Mouse (Mus musculus) T-helper 2 cell (primary cell): ENCODE results near the gene Ubac2.

Experiments
- in situ Hi-C: fragments of 300-600 bp; cut with MboI, MseI; formaldehyde crosslinking; loops from one replicate; pipeline ENCODE4 v1.15.1; 2025; ENCODE audit warnings: high pct_unique_total_duplicates

The Ubac2 gene

GRCm38 (mm10) chr14:121894511-121895135 lies 16.2 kb downstream of the Ubac2 start:
- in situ Hi-C loops: no loop called here

GRCm38 (mm10) chr14:121895316-121895715 lies 16.9 kb downstream of the Ubac2 start:
- in situ Hi-C loops: no loop called here

- in situ Hi-C loops: no loop called here
Observed at GRCm38 (mm10) chr14:121896126-121897090, 18.0 kb downstream of the Ubac2 start.

- in situ Hi-C loops: no loop called here
Observed at GRCm38 (mm10) chr14:121897773-121898172, 19.4 kb downstream of the Ubac2 start.

GRCm38 (mm10) chr14:121898509-121898908 lies 20.1 kb downstream of the Ubac2 start:
- in situ Hi-C loops: no loop called here

GRCm38 (mm10) chr14:121899071-121899470 lies 20.7 kb downstream of the Ubac2 start:
- in situ Hi-C loops: no loop called here

GRCm38 (mm10) chr14:121901511-121901910 lies 23.1 kb downstream of the Ubac2 start:
- in situ Hi-C loops: no loop called here

GRCm38 (mm10) chr14:121903381-121903876 lies 25.0 kb downstream of the Ubac2 start:
- in situ Hi-C loops: no loop called here

- in situ Hi-C loops: no loop called here
Observed at GRCm38 (mm10) chr14:121904754-121905153, 26.3 kb downstream of the Ubac2 start.

- in situ Hi-C loops: no loop called here
Observed at GRCm38 (mm10) chr14:121906341-121906991, 28.0 kb downstream of the Ubac2 start.

GRCm38 (mm10) chr14:121906992-121907681 lies 28.7 kb downstream of the Ubac2 start:
- in situ Hi-C loops: no loop called here

- in situ Hi-C loops: no loop called here
Observed at GRCm38 (mm10) chr14:121909868-121910267, 31.4 kb downstream of the Ubac2 start.

GRCm38 (mm10) chr14:121912501-121912900 lies 34.1 kb downstream of the Ubac2 start:
- in situ Hi-C loops: no loop called here

- in situ Hi-C loops: loop anchor here (5.0 kb wide), 1 partner anchor 33 kb away; no protein-coding TSS in a partner anchor
Observed at GRCm38 (mm10) chr14:121915143-121915542, 36.7 kb downstream of the Ubac2 start.

GRCm38 (mm10) chr14:121915621-121916020 lies 37.2 kb downstream of the Ubac2 start, which contains the start of gene Gpr18:
Gene Gpr18, minus strand, starts transcription at chr14:121915781.
- in situ Hi-C loops: loop anchor here (5.0 kb wide), 1 partner anchor 33 kb away; no protein-coding TSS in a partner anchor

GRCm38 (mm10) chr14:121916311-121917094 lies 38.1 kb downstream of the Ubac2 start:
- in situ Hi-C loops: loop anchor here (5.0 kb wide), 1 partner anchor 34 kb away; no protein-coding TSS in a partner anchor

GRCm38 (mm10) chr14:121918266-121918665 lies 39.8 kb downstream of the Ubac2 start:
- in situ Hi-C loops: loop anchor here (5.0 kb wide), 1 partner anchor 36 kb away; no protein-coding TSS in a partner anchor

- in situ Hi-C loops: loop anchor here (5.0 kb wide), 1 partner anchor 37 kb away; no protein-coding TSS in a partner anchor
Observed at GRCm38 (mm10) chr14:121919752-121920151, 41.3 kb downstream of the Ubac2 start.

- in situ Hi-C loops: no loop called here
Observed at GRCm38 (mm10) chr14:121920511-121921124, 42.2 kb downstream of the Ubac2 start.

GRCm38 (mm10) chr14:121922016-121922415 lies 43.6 kb downstream of the Ubac2 start:
- in situ Hi-C loops: no loop called here
